Mouse (Mus musculus) cerebellum, postnatal 25 days (tissue): ENCODE data around the gene Sptbn1.
A peak's percentile ranks its signal among the peaks of the same experiment; 100 is the strongest.

ENCODE experiments used
- DNase-seq, 2 experiments: peaks; one replicate each; pipeline ENCODE4 v3.0.0; 2021; ENCODE audit warnings: mixed read lengths in 2 of 2

The Sptbn1 gene

DNA sequence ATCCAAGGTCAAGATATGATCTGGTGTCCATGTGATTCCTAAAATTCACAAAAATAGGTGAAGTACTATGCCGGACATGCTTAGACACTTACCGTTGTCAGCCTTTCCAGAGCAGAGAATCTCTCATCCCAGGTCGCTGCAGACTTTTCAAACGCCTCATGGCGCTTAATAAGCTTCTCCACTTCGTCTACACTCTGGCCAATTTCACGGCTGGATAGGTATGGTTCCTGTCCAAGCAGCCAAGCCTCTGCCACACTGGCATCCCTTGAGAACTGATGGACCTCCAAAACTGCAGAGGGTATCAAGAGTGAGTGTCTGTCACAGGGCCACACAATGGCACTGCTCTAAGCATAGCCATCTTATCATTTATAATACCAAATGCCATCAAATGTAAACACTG lies 157.3 kb downstream of the Sptbn1 start:
- DNase-seq: peak; percentile 27 to 52

DNA sequence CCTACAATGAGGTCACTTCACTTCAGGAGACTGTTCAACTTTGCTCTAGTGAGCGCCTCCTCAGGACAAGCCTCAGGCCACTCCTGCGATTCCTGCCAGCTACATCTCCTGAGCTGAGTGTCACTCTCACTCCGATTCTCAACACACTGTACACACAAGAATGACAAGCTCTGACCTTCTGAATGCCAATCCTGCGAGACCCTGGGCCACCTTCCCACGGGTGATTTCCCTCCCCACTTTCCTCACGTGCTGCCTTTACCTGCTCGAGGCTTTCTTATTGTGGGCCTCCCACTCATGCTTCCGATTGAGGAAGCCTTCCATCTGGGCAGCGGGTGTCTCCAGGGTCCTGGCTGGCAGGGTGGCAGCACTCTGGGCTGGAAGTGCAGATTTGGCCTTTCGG lies 163.8 kb downstream of the Sptbn1 start:
- no peak for DNase-seq

DNA sequence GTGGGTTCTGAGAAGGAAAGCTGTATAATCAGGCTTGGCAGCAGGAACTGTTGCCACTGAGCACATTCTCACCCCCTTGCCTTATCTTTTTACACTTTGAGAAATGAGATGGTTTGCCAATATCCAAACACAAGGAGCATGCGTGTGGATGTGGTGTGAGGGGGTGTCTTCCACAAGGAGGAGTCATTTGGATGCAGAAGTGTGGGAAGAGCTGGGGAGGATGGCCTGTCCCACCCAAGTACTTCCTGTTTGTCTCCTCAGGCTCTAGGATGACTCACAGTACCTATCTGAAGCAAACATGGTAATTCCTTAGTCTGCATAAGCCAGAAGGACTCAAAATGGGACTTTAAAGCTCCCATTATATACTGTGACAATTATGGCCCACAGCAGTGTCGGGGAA lies 165.4 kb downstream of the Sptbn1 start:
- DNase-seq: no peak

DNA sequence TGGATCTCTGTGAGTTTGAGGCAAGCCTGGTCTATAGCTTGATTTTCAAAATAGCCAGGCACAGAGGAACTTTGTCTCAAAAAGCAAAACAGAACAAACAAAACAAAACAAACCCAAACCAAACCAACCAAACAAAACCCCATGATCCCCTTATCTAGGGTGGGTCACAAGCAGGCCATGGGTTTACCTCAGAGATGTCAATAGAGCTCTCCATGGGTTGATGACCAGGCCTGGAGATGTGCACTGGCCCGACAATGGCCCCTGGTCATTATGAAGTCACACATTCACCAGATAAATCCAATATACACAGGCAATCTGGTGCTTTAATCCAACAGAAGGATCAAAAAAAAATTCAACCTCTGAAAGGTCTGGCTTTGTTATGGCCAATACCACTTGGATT lies 166.2 kb downstream of the Sptbn1 start:
- DNase-seq: no peak

DNA sequence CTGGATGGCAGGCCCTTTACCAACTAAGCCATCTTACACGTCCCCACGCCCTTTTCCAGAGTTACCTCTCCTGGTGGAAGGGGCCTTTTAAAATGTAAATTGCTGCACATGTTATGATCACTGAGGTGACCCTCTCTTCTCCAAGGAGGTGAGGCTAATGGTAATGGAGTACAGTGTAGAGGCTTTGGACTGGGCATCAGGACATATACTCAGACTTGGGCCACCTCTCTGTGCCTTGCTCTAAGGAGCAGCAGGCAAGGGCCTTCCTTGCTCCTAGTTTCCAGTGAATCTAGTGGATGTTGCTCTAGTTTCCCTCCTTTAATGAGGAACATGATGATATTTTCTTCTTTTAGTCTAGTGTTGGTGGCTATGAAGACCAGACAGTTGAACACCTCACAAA lies 166.8 kb downstream of the Sptbn1 start:
- no peak for DNase-seq

DNA sequence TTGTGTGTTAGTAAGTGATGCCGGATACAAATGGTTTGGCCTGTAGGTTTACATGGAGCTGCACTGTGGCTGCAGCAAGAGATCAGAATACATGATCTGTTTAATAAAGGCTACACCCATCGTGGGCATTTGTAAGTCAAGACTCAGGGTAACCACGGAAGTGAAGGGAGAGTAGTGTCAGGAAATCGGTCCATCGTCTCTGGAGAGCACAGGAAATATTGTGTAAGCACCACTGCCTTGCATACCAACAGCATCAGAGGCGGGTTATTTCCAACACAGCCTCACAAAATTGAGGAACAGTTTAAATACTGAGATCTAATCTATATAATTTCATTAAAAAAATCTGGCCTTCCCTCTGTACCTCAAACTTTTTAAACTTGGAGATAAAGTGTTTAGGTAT lies 168.1 kb downstream of the Sptbn1 start:
- DNase-seq: no peak

DNA sequence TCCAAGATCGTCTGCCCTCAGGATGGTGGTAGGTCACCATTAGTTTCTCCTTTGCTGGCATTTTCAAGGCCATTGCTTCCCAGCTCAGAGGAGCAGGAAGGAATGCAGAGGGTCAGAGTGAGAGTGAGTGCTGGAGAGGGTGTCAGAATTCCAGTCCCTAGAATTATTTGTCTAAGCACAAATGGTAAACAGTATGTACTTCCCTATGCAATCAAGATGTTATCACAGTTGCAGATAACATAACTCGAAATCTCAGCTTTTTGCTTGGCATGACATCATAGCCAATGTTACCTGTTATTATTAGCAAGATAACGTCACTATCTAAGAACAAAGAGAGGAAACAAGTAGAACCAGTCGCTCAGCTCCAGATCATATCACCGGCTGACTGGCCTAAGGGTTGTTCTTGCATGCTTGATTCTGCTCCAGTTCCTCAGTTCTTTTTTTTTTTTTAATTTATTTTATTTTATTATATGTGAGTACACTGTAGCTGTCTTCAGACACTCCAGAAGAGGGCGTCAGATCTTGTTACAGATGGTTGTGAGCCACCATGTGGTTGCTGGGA lies 172.7 kb downstream of the Sptbn1 start:
- no peak for DNase-seq

DNA sequence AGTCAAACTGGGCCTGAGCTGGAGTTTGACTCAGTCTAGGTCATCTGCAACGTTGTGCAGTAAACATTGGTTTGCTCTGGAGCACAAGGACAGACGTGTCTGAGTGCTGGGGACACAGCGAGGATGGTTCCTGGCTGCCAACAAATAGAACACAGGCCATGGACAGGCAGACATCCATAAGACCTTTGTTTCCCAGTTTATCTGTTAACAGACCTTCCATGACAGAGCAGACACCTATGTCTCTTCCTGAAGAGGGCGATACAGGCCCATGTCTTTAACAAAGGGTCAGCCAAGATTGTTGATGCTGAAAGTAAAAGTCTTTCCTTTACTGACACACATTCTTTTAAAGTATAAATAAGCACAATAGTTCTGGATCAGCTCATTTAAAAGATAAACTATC lies 176.1 kb downstream of the Sptbn1 start:
- DNase-seq: peak; percentile 27 to 65

DNA sequence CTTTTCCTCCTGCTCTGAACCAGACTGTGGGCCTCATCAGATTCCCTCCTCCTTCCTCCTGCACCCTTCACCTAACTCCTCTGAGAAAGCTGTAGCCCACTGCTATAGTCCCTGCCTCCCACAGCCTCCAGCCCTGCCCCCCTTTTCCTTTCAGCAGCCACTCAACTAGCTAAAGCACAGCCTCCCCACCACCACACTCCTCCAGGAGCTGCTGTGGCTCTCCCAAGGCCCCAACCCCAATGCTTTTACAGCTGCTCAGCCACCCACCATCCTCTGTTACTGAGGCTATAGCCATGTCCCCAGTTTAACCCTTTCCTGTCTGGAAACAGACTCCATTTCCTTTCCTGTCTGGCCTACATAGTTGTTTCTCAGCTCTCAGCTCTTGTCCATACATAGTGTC lies 182.9 kb downstream of the Sptbn1 start:
- no peak for DNase-seq

DNA sequence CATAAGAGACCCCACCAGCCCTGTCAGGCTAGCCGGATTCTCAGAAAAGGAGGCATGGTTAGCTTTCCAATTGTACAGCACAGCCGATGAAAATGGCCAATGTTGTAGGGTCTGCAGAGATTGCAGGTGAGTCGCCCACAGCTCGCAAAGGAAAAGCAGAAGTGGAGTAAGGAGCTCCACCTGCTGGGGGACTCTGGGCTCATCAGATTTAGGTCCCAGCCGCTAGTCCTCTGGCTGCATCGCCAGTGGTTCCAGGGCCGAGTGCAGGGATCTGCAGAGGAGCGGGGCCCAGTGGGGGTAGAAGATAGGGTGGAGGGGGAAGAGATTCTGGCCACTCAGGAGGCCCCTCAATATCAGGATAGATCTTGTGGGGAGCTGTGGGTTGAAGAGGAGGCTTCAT lies 210.7 kb downstream of the Sptbn1 start:
- peak in 1 of 2 experiments; percentile 7 for DNase-seq
